Mouse (Mus musculus) liver, adult 2 months (tissue): ENCODE results near the gene Prex1.

Experiments
- CTCF ChIP-seq: fragments of 200-500 bp; IDR thresholded peaks from 2 replicates; pipeline ENCODE4 v1.5.1; 2011; ENCODE audit warnings: low read depth, low read length, control low read depth
- POLR2A ChIP-seq: fragments of 200-500 bp; IDR thresholded peaks from 2 replicates; pipeline ENCODE4 v1.6.1; 2011; ENCODE audit warnings: low read length, control low read depth; ENCODE audit not compliant: insufficient read depth; ENCODE audit errors: extremely low read depth

DNA sequence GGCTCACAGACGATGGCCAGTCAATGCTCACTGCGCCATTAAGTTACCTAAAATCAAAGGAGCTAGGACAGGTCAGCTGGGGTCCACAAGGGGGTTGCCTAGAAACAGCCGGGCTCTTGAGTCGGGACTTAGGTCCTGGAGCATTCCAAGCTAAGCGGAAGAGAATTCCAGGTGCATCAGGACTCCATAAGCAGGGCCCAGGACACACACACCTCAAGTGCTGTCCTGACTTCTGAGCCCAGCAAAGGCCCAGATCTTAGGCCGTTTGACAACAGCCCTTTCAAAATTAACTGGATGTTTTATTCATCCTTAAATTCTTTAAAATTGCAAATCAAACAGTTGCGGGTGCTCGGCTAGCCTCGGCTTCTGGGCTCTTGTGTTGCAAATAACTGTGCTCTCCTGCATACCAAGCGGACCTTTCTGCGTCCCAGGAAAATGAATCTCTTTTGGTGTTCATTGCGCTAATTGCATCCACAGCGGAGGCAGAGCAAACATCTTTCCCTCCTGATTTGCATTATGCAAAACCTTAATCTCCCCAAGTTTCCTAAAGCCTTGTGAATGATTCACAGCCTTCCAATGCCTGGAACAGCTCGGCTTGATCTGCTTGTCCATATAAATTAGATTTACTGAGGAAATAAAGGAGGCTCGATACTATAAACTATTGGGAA lies 161.7 kb downstream of the Prex1 start:
- TF ChIP-seq POLR2A (no peak), CTCF (no peak)
